Mouse (Mus musculus) monocyte, adult 2 months (primary cell): ENCODE data around the gene Hoxd13.

Experiments used
- DNase-seq, 2 experiments: peaks; one replicate each; pipeline ENCODE4 v3.0.0; 2022; ENCODE audit warnings: low spot score in 2 of 2, low read depth in 1 of 2

Hoxd13 gene

DNA sequence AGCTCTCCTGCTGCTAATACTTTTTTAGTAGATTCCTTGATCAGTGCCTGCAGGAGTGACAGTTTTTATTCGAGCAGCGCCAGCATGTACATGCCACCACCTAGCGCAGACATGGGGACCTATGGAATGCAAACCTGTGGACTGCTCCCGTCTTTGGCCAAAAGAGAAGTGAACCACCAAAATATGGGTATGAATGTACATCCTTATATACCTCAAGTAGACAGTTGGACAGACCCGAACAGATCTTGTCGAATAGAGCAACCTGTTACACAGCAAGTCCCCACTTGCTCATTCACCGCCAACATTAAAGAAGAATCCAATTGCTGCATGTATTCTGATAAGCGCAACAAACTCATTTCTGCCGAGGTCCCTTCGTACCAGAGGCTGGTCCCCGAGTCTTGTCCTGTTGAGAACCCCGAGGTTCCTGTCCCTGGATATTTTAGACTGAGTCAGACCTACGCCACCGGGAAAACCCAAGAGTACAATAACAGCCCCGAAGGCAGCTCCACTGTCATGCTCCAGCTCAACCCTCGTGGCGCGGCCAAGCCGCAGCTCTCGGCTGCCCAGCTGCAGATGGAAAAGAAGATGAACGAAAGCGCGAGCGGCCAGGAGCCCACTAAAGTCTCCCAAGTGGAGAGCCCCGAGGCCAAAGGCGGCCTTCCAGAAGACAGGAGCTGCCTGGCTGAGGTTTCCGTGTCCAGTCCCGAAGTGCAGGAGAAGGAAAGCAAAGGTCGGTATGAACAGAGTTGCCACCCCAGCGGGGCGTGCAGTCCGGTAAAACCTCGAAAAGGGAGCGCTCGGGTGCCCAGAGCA is 24.1 kb downstream of the Hoxd13 start:
- DNase-seq, result no peak

DNA sequence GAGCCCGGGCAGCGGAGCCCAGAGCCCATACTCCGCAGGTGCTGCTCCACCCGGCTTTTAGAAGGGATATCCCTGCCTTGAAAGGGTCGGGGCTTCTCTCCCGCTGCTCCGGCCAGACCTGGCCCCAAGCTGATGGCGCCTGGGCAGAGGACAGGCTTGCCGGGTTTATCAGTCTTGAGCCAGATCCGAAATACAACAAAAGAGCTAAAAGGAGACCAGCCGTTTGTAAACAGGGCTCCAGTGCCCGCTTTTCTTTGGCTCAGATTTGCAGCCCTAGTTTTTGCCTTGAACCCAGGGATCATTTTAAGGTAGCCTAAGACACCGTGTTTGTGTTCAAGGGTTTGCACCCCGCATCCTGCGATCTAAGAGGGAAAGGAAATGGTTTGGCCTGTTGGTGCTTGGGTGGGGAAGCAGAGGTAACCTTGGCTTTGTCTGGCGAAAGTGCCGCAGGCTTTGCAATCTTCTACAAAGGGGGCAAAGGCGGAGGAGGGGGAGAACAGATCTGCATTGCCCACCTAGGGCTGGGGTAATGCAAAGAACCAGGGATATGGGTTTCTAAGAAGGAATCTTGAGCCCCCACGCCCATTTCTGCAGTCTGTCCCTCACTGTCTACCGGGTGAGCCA is 24.8 kb downstream of the Hoxd13 start:
- DNase-seq, result no peak

DNA sequence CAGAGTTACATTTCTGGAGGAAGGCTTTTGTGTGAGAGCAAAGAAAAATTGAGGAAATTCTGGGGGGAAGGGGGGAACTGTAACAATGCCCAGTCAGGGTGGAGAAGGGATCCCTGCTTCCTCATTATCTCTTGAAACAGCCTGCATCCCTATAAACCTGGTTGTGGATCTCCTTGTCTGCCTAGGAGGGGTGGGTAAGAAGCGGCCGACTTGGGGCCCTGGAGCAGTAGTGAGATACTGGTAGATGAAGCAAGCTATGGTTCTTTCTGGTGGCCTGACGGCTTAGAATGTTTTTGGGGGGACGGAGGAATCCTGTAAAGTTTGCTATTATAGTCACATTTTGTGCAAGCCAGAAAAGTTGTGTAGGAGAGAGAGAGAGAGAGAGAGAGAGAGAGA is 25.3 kb downstream of the Hoxd13 start:
- DNase-seq, result no peak

DNA sequence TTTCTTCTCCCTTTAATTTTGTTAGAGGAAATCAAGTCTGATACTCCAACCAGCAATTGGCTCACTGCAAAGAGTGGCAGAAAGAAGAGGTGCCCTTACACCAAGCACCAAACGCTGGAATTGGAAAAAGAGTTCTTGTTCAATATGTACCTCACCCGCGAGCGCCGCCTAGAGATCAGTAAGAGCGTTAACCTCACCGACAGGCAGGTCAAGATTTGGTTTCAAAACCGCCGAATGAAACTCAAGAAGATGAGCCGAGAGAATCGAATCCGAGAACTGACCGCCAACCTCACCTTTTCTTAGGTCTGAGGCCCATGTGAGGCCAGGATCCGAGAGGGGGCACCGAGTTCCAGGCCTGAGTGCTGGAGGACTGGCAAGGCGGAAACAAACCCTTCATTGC is 26.0 kb downstream of the Hoxd13 start:
- DNase-seq, result no peak

DNA sequence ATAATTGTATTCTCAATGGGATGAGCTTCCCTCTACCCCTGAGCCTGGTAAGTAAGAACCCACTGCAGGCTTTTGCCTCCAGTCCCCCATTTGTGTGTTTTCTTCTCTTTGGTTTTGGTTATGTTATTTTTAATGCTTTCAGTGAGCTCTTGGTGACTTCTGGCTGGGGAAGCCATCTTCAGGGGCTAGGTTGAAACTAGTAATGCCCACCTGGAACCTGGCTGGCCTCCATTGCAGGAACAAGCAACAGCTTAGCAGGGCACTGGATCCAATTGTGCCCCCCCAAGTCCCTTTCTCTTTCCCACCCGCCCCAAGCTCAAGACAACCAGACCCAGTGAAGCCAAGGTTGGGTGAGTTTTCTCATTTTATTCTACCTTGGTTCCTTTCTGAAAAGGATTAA is 27.3 kb downstream of the Hoxd13 start:
- DNase-seq, result no peak

DNA sequence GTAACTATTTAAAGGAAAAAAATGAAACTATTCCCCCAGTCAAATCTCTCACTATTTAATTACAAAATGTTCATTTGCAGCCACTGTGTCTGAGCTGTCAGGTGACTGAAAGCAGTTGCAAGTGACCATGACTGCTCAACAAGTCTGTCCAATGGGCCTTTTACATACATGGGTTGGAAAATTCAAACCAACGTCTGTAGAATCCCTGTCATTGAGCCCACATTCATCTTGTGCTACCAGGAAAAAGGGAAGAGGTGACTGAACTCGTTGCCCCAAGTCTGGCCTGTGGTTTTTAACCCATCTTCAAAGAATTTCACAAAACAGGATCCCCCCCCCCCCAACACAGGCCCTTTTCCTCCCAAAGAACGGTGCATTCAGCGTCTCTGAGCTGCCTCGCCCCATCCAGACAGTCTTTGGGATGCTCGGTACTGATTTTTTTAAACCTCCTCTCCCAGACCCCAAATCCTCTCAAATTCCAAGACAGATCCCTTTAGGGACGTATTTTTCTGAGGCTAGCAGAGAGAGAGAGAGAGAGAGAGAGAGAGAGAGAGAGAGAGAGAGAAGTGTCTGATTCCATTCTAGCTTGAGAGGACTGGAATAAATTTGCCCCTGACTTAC is 27.8 kb downstream of the Hoxd13 start:
- DNase-seq, result no peak

DNA sequence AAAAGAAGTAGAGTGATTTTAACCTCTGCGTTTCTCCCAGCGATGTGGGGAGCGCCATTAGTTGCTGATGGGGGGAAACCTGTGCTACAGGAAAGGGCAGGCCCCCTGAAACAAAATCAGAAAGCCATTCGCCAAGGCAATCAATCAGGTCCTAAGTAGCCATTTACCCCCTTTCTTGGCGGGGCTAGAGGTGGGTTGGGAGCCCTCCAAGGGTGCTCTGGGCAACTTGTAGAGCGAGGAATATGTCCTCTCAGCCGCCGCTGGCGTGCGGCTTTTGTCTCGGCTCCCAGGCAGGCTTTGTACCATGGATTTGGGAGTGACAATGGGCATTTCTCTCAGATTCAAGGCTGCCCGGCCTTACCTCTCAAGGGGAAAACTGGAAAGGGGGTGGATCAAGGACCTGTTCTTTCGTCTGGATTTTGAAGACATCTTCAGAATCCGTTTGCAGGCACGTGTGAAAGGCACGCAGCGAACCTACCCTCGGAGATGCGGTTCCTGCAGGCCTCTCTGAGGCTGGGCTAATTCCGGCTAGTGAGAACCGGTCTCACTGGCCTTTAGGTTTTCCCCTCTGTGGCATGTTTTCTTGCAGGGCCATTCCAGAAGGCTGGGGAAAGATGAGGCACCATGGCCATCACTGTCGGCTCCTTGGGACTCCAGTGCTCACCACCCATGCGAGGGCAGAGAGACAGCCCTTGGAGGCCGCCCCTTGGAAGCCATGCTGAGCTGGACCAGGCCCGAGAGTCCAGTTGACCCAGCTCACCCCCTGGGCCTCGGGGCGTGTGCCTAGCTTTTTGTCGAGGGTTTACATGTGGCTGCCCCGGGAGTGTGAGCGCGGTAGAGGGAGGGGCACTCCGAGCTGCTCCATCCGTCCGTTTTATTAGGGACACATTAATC is 28.6 kb downstream of the Hoxd13 start:
- DNase-seq, result no peak

DNA sequence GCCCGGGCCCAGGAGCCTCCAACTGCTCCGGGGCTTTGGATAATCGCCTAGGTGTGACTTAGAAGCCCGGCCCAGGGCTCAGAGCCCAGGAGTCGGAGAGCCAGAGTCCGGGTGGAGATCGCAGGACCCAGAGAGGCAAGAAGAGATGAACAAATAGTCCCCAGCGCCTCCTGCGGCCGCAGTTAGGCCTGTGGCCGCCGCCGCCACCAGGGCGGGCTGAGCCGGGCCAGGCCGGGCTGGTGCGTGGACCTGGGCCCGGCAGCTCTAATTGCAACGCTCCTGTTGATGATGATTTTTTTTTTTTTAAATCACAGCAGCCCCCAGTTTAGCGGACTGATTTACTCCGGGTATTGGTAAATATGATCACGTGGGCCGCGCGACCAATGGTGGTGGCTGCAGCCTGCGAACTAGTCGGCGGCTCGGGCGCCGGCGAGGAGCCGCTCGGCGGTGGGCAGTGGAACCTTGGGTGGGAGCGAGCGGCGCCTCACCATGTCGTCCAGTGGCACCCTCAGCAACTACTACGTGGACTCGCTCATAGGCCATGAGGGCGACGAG is 29.5 kb downstream of the Hoxd13 start, which contains the start of gene Hoxd9:
Gene Hoxd9 (plus strand): TSS at position 161 of the 555 bp plus-strand sequence.
- DNase-seq, result no peak

DNA sequence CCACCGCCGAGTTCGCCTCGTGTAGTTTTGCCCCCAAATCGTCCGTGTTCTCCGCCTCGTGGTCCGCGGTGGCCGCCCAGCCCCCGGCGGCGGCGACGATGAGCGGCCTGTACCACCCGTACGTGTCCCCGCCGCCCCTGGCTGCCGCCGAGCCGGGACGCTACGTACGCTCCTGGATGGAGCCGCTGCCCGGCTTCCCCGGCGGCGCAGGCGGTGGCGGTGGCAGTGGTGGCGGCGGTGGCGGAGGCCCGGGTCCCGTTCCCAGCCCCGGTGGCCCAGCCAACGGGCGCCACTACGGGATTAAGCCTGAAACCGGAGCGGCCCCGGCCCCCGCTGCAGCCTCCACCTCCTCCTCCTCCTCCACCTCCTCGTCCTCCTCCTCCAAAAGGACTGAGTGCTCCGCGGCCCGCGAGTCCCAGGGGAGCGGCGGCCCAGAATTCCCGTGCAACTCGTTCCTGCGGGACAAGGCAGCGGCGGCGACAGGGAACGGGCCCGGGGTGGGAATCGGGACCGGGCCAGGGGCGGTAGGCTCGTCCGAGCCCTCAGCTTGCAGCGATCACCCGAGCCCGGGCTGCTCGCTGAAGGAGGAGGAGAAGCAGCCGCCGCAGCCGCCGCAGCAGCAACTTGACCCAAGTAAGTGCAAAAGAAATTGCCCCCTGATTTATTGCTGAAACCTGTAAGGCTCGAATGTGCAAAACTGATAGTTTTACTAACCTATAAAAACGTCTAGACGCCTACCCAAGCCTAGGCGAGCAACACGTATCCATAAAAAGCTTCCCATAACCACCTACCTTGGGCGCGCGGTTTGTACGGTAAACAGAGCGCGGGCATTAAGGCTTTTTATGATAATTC is 30.3 kb downstream of the Hoxd13 start:
- no peak for DNase-seq

DNA sequence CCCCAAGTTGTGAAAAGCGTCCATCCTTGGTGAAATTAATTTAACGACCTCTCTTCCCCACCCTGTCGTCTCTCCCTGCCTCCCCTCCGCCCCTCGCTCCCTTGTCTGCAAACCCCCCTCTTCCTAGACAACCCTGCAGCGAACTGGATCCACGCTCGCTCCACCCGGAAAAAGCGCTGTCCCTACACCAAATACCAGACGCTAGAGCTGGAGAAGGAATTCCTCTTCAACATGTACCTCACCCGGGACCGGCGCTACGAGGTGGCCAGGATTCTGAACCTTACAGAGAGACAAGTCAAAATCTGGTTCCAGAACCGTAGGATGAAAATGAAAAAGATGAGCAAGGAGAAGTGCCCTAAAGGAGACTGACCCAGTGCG is 30.9 kb downstream of the Hoxd13 start:
- DNase-seq, result no peak

DNA sequence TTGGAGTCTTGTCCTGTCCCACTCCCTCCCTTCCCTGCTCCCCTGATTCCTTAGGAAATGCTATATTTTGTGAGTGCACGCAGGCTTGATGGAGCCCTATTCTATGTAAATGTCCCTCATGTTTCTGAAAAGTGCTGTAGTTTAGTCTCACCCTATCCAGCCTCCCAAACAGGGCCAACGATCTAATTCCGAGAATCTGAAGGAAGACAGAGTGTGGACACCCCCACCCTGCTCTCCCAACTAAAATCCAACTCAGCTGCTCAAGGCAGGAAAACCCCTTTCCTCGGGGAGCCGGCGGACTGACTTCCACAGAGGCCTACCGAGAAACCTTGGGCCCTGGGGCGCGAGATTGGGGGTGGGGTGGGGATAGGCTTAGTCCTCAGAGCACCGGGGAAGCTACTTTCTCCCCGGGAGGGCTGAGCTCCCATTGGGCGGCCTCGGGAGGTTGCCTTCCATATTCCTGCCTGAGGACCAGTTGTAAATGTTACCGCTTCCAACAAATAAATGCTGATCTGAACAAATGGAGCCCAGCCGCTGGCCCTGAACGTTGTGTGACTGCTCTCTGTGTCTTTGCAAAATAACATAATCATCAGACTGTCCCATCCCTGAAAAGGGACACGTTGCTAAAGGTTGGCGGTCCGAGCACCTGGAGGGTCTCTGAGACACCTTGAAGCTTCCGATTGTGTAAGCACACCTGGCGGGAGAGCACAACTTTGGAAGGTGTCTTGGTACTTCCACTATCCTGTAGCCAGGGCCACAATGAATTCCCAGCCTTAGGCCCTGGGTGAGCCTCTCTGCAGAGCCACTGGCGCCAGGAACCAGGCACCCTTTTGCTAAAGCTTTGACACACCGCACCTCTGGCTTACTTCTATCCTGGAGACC is 31.8 kb downstream of the Hoxd13 start:
- no peak for DNase-seq

DNA sequence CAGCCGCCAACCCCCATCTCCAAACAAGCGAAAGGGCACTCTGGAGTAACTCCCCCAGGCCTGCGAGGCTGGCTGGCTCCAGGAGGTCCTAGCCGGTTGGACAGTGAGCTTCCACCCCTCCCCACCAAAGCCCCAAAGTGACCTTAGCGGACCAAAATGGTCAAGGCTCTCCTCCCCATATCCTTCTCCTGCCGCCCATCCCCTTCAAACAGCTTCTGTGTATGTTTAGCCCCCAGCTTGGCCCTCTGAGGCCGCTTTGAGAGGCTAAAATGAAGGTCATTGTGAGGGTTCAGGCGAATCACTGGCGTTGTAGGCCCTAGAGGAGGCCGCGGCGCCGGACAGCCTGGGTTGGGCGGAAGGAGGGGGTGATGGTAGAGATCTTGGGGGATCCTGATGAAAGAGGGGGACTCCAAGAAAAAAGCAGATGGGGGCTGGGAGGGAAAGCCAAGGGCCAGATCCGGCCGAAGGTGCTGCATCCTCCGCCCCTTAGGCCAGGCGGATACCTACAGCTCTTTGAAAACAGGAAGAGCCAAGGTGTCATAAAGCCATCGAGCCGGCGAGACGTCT is 32.5 kb downstream of the Hoxd13 start:
- DNase-seq, result no peak

DNA sequence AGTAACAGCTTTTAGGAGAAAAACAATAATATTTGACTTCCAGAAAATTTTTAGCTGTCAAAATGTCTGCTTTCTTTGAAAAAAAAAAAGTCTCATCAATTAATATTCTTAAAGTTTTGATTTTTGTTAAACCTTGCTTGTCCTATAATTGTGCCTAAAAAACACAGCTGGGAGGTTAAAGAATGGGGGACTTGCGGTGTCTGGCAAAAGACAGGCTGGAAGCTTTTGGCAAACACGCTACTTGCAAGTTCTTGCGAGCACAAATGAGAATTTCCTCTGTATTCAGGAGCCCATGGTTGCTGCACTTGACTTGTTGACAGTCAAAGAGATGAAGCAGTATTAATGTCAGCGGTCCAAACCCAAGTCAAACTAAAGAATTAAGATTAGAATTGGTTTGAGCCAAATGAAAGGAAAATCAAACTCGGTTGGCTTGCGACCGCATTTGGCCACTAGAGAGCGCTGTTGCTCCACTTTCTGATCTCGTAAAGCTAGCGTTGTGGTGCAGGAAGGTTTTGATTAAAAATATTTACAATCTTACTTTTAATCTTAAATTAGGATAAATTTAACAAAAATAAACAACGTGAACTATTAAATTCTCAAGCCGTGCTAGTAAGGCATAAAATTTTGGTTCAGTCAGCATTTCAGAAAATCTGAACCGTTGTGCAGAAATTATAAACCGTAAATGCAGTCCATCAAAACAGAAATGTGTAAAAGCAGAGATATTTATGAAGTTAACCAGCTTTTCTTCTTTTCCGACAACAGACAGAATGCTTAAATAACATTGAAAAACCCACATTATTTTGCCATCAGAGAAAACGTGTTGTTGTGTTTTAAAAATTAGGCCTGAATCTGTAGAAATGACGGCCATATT is 34.1 kb downstream of the Hoxd13 start:
- no peak for DNase-seq

DNA sequence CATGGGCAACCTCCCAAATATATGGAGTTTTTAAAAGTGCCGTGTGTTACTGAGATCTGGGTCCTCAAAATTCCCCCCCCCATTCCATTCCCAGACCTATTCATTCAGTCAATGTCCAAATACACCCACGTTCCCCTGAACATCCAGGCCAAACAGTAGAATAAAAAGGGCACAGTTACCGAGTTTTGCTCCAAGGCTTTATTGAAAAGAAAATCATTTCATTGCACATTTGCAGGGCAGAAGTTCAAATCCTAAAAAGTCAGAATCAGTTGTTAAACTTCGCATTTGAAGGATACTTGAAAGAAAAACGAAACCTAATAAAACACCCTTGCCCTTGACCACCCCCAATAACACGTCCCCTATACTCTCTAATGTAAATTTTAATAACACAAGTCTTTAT is 34.7 kb downstream of the Hoxd13 start:
- DNase-seq, result no peak

DNA sequence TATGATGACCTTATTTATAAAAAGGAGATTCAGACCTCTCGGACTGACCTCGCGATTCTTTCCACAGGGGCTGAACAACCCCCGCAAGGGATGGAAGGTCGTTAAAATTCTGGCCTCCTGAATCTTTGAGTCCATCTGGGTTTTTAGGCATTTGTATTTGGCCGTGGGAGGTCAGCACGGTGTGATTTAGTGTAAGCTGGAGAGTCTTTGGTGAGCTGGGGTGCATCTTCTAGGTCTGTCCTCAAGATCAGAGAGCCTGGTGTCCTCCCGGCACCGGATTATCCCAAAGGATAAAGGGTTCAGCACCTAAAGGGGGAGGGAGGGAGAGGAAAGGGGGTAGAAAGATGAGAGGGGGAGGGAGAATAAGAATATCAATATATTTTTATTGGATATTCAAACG is 35.2 kb downstream of the Hoxd13 start:
- DNase-seq, result no peak

DNA sequence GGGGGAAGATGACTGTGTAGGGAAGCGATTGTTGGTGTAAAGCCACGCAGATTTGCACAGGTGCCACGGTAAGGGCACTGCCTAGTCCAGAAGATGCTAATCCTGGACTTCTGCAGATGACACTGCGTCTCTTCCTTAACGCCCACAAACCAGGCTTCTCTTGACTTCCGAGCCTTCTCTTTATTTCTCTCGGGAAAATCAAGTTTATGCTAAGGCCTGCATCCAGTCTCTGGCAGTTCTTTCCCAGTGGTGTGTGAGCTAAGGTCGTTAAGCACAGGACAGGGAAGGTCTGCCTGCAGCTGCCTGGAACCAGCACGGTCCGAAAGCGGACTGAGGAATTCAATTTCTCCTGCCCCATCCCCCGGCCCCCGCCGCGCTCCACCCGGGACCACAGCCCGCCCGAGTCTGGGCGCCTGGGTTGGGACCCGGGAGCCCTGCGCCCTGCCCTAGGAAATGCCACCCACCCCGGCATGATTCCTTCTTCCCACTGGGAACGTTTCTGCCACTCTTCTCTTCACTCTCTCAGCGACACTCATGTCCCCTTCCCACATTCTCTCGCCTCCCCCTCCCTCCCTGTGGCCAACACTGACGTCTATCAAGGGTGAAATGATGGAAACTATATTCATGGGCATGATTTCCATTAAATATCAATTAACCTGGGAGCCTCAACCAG is 35.7 kb downstream of the Hoxd13 start:
- DNase-seq, result no peak

DNA sequence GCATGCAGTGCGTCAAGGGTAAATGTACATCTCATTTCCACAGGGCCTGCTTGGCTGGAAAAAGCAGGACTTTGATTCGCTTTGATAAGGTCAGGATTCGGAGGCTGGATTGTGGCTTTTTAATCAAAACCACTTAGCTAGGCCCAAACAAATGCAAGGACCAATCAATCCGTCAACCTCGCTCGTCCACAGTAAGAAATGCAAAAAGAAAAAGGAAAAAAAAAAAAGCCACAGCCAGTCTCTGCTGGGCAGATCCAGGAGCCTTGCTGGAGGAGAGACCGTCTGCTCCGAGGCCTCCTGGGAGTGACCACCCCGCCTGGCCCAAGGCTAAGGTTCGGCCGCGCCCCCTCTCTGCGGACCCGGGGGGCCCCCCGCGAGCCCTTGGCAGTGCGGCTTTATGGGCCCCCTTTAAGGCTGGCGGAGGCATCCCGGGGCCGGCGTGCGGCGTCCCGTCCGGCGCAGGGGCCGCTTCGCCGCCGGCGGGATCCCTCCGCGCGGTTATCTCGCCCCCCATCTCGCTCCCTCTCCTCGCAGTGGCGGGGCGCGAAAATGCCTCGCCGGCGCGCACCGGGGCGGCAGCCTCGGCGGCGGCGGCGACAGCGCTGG is 36.4 kb downstream of the Hoxd13 start, which contains the start of gene Hoxd8:
Gene Hoxd8 (plus strand): TSS at position 223 of the 606 bp plus-strand sequence.
- no peak for DNase-seq
